Mouse (Mus musculus): Measurements from ENCODE around the gene Dync1i1.
"Not testable (repeated sequence)": the region's sequence is repeated elsewhere in the genome, so short reads cannot be mapped to it uniquely, and the experiment has no call there.

- TF ChIP-seq EP300 (IDR thresholded peaks at IDR 0.05; ENCODE audit: insufficient read depth, low read depth, low read length); CTCF (IDR thresholded peaks at IDR 0.05): not testable (repeated sequence)
Observed at GRCm38 (mm10) chr6:5707894-5708293, 17.5 kb upstream of the Dync1i1 start.
